Mouse (Mus musculus) neural tube, embryonic 13.5 days (tissue): ENCODE results near the gene Ccdc138. TPM values are rescaled to one million over a fixed set of nuclear protein-coding genes. Genes with fewer than 3 reads are reported as not detected.

Source experiments
- ATAC-seq: fragments of 200-750 bp; cut with Nextera tagmentation; 2 replicates; pipeline ENCODE4 v1.8.0; 2017; ENCODE audit warnings: low read depth, mild to moderate bottlenecking, moderate TSS enrichment, moderate library complexity
- H3K27ac ChIP-seq: fragments of 300-500 bp; sonication (generic); replicated peaks from 2 replicates; pipeline ENCODE4 v1.5.1; 2015; ENCODE audit warnings: moderate library complexity, mild to moderate bottlenecking, inconsistent platforms
- H3K27me3 ChIP-seq: fragments of 300-500 bp; sonication (generic); 2 replicates; pipeline ENCODE4 v1.6.1; 2015; ENCODE audit warnings: mild to moderate bottlenecking, inconsistent platforms
- H3K36me3 ChIP-seq: fragments of 300-500 bp; sonication (generic); 2 replicates; pipeline ENCODE4 v1.6.1; 2015; ENCODE audit warnings: mild to moderate bottlenecking, inconsistent platforms
- H3K4me1 ChIP-seq: fragments of 300-500 bp; sonication (generic); replicated peaks from 2 replicates; pipeline ENCODE4 v1.6.1; 2015; ENCODE audit warnings: inconsistent platforms
- H3K4me2 ChIP-seq: fragments of 300-500 bp; sonication (generic); 2 replicates; pipeline ENCODE4 v1.6.1; 2015; ENCODE audit warnings: inconsistent platforms, mild to moderate bottlenecking, moderate library complexity
- H3K4me3 ChIP-seq: fragments of 300-500 bp; sonication (generic); 2 replicates; pipeline ENCODE4 v1.5.1; 2015; ENCODE audit warnings: mild to moderate bottlenecking, inconsistent platforms
- H3K9ac ChIP-seq: fragments of 300-500 bp; sonication (generic); 2 replicates; pipeline ENCODE4 v1.6.1; 2015; ENCODE audit warnings: moderate library complexity, mild to moderate bottlenecking, inconsistent platforms
- H3K9me3 ChIP-seq: fragments of 300-500 bp; sonication (generic); 2 replicates; pipeline ENCODE4 v1.6.1; 2016; ENCODE audit warnings: inconsistent platforms
- WGBS: fragments of 180-500 bp; shearing (Covaris S2); methylation state at CpG from one replicate; pipeline ENCODE4 v1.1.7; 2015; 5-methylcytosine and 5-hydroxymethylcytosine counted together
- polyA plus RNA-seq: library from polyadenylated mRNA; unstranded; fragments of >200 nt; fragmentation: Nextera tagmentation; extraction: Ambion mirVana; gene quantifications from 2 replicates; pipeline ENCODE4 v1.2.1, GENCODE M21; 2015

The Ccdc138 gene
- polyA plus RNA-seq, 1 experiment from 2014 or later: 7.7 TPM

- no peak overlapping the region for H3K27ac ChIP-seq
- ATAC-seq: no peak
- WGBS: 87% methylated on average over 3 of the region's 3 CpGs
These were observed 97.4 kb downstream of the Ccdc138 start for GRCm38 (mm10) chr10:58595197-58595596.

DNA sequence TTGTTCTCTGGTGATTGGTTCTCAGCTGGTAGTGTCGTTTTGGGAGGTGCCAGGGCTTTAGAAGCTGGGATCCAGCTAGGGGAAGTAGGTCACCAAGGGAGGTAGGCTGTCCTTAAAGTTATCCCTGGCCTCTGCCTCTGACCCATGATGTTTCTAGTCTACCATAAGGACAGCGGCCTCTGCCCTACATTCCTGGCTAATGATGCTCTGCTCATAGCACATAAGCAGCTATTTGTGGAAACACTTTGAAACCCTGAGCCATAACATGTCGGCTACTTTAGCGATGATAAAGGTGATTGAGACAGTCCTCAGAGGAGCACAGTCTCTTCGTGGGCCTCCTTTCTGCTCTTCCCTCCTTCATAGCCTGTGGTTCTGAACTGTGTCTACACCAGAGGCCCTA lies 98.1 kb downstream of the Ccdc138 start:
- H3K27ac ChIP-seq: no peak overlapping the region
- no peak overlapping the region for H3K9ac ChIP-seq
- peaks cover 4% of the 10 kb centered on the region; the same call in 1 of the 2 replicates for H3K36me3 ChIP-seq
- H3K4me2 ChIP-seq: no peak overlapping the region
- no peaks in the 10 kb centered on the region for H3K27me3 ChIP-seq
- no peak for ATAC-seq
- WGBS: 65% methylated on average over 5 of the region's 5 CpGs
- no peak overlapping the region for H3K4me3 ChIP-seq
- peaks cover 8% of the 10 kb centered on the region for H3K4me1 ChIP-seq
- H3K9me3 ChIP-seq: peaks cover 5% of the 10 kb centered on the region; the same call in 1 of the 2 replicates

More at GRCm38 (mm10) chr10:58595197-58595596, 97.4 kb downstream of the Ccdc138 start:
- no peak overlapping the region for H3K4me2 ChIP-seq
- peaks cover 2% of the 10 kb centered on the region; the same call in 1 of the 2 replicates for H3K4me1 ChIP-seq
- no peak overlapping the region for H3K9ac ChIP-seq
- peaks cover 4% of the 10 kb centered on the region; the same call in 1 of the 2 replicates for H3K36me3 ChIP-seq
- H3K27me3 ChIP-seq: no peaks in the 10 kb centered on the region
- H3K4me3 ChIP-seq: no peak overlapping the region
- peaks cover 5% of the 10 kb centered on the region; the same call in 1 of the 2 replicates for H3K9me3 ChIP-seq

- Histone ChIP-seq H3K4me2 (no peak overlapping the region), H3K4me3 (no peak overlapping the region), H3K4me1 (peaks cover 23% of the 10 kb centered on the region), H3K27ac (no peak overlapping the region), H3K9me3 (no peaks in the 10 kb centered on the region), H3K9ac (no peak overlapping the region), H3K36me3 (no peaks in the 10 kb centered on the region), H3K27me3 (no peaks in the 10 kb centered on the region)
- 85% methylated on average over 5 of the region's 5 CpGs for WGBS
- ATAC-seq: no peak
These were observed 102.4 kb downstream of the Ccdc138 start for GRCm38 (mm10) chr10:58600151-58600550.

DNA sequence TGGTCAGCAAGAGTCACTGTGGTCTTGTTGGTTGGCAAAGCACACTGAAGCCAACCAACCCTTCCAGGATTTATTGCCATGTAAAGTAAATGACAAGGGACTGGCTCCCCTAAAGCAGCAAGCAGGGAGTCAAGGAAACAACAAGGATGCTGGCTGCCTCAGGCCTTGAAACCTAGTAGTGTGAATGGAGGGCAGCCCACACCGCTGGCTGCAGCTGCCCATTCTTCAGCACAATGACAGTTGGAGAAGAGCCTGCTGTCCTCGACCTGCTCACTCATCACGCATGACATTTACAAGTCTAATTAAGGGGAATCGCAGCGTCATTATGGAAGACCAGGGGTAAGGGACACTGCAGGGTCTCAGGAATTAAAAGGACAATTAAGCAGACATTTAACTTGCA lies 103.2 kb downstream of the Ccdc138 start:
- no peaks in the 10 kb centered on the region for H3K36me3 ChIP-seq
- H3K27ac ChIP-seq: peak overlapping the region; percentile 84
- peaks cover 23% of the 10 kb centered on the region for H3K4me1 ChIP-seq
- no peak overlapping the region for H3K9ac ChIP-seq
- no peak overlapping the region for H3K4me3 ChIP-seq
- no peak overlapping the region for H3K4me2 ChIP-seq
- no peaks in the 10 kb centered on the region for H3K27me3 ChIP-seq
- peak; percentile 85 for ATAC-seq
- no peaks in the 10 kb centered on the region for H3K9me3 ChIP-seq
- 4% methylated on average over 5 of the region's 5 CpGs for WGBS

- Histone ChIP-seq H3K4me2 (0 out of 2 replicates have a peak overlapping the region, but pooled peaks have one; percentile 4), H3K27ac (peak overlapping the region; percentile 84), H3K9ac (peak overlapping the region; percentile 26; the same call in 1 of the 2 replicates), H3K4me3 (no peak overlapping the region), H3K4me1 (peaks cover 23% of the 10 kb centered on the region), H3K36me3 (no peaks in the 10 kb centered on the region), H3K9me3 (no peaks in the 10 kb centered on the region), H3K27me3 (no peaks in the 10 kb centered on the region)
- WGBS: 5% methylated on average over 6 of the region's 6 CpGs
- peak; percentile 68 for ATAC-seq
These were observed 103.7 kb downstream of the Ccdc138 start for GRCm38 (mm10) chr10:58601431-58601901.

- Histone ChIP-seq H3K4me3 (no peak overlapping the region), H3K9ac (peak overlapping the region; percentile 26; the same call in 1 of the 2 replicates), H3K4me1 (peaks cover 23% of the 10 kb centered on the region), H3K36me3 (no peaks in the 10 kb centered on the region), H3K9me3 (no peaks in the 10 kb centered on the region), H3K27ac (peak overlapping the region; percentile 84), H3K4me2 (0 out of 2 replicates have a peak overlapping the region, but pooled peaks have one; percentile 4), H3K27me3 (no peaks in the 10 kb centered on the region)
- ATAC-seq: peak; percentile 60
- WGBS: 58% methylated on average over 7 of the region's 7 CpGs
These were observed 104.2 kb downstream of the Ccdc138 start for GRCm38 (mm10) chr10:58601946-58602345.

- H3K27ac ChIP-seq: no peak overlapping the region
- H3K4me1 ChIP-seq: peaks cover 23% of the 10 kb centered on the region
- no peaks in the 10 kb centered on the region for H3K36me3 ChIP-seq
- H3K4me2 ChIP-seq: no peak overlapping the region
- H3K9ac ChIP-seq: no peak overlapping the region
- no peaks in the 10 kb centered on the region for H3K9me3 ChIP-seq
- no peak for ATAC-seq
- no peak overlapping the region for H3K4me3 ChIP-seq
- no peaks in the 10 kb centered on the region for H3K27me3 ChIP-seq
- 83% methylated on average over 2 of the region's 2 CpGs for WGBS
These were observed 107.0 kb downstream of the Ccdc138 start for GRCm38 (mm10) chr10:58604779-58605178.

- WGBS: 78% methylated on average over 3 of the region's 3 CpGs
- no peak for ATAC-seq
- peaks cover 9% of the 10 kb centered on the region for H3K4me1 ChIP-seq
These were observed 108.6 kb downstream of the Ccdc138 start for GRCm38 (mm10) chr10:58606356-58606755.

DNA sequence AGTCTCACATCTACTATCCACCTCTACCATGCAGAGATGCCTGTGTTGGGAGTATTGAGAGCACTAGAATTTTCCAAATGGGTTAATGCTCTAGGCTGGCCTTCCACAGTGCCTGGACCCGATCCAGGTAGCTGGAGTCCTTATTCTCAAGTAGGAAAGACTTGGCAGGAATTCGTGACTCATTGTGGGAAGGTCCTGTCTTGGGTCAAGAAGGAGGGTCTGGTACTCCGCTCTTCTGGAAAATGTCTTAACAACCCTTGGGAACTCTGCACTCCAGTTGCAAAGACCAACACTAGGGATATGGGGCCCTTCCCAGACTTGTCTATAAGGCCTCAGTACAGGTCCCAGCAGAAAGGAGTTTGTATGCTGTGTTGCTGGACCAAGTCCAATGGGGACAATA lies 111.1 kb downstream of the Ccdc138 start:
- Histone ChIP-seq H3K36me3 (no peaks in the 10 kb centered on the region), H3K4me2 (no peak overlapping the region), H3K27ac (no peak overlapping the region), H3K9ac (no peak overlapping the region), H3K4me3 (no peak overlapping the region), H3K4me1 (no peaks in the 10 kb centered on the region), H3K9me3 (no peaks in the 10 kb centered on the region), H3K27me3 (no peaks in the 10 kb centered on the region)
- no peak for ATAC-seq
- 79% methylated on average over 3 of the region's 3 CpGs for WGBS

More at GRCm38 (mm10) chr10:58606356-58606755, 108.6 kb downstream of the Ccdc138 start:
- H3K9ac ChIP-seq: no peak overlapping the region
- no peak overlapping the region for H3K27ac ChIP-seq
- H3K4me3 ChIP-seq: no peak overlapping the region
- H3K27me3 ChIP-seq: no peaks in the 10 kb centered on the region
- no peaks in the 10 kb centered on the region for H3K36me3 ChIP-seq
- no peaks in the 10 kb centered on the region for H3K9me3 ChIP-seq
- no peak overlapping the region for H3K4me2 ChIP-seq

DNA sequence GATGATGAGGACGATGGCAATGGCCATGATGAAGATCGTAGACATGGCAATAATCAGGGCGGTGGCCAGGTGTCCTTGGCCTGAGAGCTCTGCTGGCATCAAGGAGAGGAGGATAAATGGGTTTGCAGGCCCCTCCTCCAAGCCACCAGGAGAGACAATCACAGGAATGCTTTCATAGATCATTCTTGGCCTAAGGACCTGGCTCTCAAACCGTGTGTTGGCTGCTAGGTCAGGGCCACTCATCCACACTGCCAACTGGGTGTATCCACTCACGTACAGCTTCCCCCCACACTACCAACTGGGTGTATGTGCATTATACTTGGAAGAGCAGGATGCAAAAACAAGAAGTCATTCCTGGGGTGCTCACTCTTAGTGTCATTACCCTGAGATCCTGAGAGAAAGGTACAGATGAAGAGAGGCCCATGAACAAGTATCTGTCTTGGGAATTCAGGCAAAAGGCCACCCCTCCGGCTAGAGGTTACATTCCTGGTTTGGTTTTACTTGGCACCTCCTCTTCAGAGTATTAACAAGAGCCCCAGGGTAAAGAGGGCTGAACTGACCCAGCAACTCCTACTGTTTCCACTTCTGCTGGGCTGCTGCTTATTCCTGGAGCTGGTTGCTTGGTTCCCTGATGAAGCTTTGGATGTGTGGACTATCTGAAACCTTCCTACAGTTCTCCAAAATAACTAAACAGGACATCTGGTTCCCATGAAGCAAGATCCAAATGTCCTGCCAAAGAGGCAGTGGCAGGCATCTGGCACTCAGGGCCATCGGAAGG lies 112.9 kb downstream of the Ccdc138 start:
- Histone ChIP-seq H3K4me3 (no peak overlapping the region), H3K4me2 (no peak overlapping the region), H3K27ac (no peak overlapping the region), H3K27me3 (no peaks in the 10 kb centered on the region), H3K9ac (no peak overlapping the region), H3K4me1 (no peaks in the 10 kb centered on the region), H3K36me3 (no peaks in the 10 kb centered on the region), H3K9me3 (no peaks in the 10 kb centered on the region)
- no peak for ATAC-seq
- 90% methylated on average over 7 of the region's 7 CpGs for WGBS

- no peak for ATAC-seq
- Histone ChIP-seq H3K9ac (no peak overlapping the region), H3K27ac (no peak overlapping the region), H3K27me3 (no peaks in the 10 kb centered on the region), H3K36me3 (no peaks in the 10 kb centered on the region), H3K4me2 (no peak overlapping the region), H3K9me3 (no peaks in the 10 kb centered on the region), H3K4me1 (peaks cover 11% of the 10 kb centered on the region), H3K4me3 (no peak overlapping the region)
- WGBS: 94% methylated on average over 6 of the region's 6 CpGs
These were observed 116.9 kb downstream of the Ccdc138 start for GRCm38 (mm10) chr10:58614601-58615000.

DNA sequence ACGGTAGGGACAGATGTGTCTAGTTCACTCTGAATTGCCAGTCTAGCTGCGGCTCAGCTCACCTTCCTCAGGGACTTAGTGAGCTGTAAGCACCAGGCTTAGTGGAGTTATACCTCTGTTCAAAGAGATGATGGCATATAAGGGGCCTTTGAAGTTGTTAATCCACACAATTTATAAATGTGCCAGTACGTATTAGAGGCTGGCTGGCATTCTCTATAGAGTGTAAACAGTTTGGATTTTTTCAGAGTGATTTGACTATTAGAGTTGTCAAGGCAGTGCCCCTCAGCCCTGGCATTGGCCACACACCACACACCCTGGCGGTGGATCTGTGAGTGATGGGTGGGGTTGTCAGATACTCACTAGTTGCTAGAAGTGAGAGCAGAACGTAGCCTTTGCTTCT lies 118.8 kb downstream of the Ccdc138 start:
- Histone ChIP-seq H3K4me3 (no peak overlapping the region), H3K4me2 (no peak overlapping the region), H3K4me1 (peaks cover 11% of the 10 kb centered on the region), H3K36me3 (no peaks in the 10 kb centered on the region), H3K27me3 (no peaks in the 10 kb centered on the region), H3K27ac (no peak overlapping the region), H3K9me3 (no peaks in the 10 kb centered on the region), H3K9ac (no peak overlapping the region)
- WGBS: 94% methylated on average over 5 of the region's 5 CpGs
- ATAC-seq: no peak
